Mouse (Mus musculus): ENCODE measurements around the gene Syt8.

DNA sequence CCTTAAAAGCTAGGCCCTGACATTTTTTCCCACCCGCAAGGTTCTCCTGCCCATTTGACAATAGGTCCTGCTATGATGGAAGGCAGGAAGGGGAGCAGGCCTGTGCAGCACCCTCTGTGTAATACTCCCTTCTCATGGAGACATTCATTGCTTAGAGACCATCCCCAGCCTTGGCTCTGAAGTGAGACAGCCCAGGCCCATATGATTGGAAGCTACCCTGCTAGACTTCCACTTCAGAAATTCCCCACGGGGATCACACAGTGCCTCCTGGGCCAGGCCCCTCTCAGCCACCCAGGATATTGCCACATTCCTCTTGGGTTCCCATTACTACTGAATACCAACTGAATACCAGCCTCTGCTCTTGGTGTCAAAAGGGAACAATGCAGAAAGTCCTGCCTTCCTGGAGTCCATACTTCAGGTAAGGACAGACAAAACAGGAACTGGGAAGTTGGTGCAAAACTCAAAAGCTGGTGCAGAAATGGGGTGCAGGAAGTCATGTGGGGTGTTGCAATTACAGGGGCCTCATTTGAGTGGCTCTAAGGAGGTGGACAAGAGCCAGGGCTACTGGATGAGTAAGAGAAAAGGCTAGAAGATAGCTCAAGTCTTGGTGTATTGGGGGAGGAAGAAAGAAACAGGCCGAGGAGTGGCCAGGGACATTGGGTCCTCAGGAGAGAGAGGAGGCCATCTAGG is 44.5 kb upstream of the Syt8 start:
- TF ChIP-seq CTCF (IDR thresholded peaks at IDR 0.05; ENCODE audit: control insufficient read depth, insufficient read depth, low read length) (no peak), POLR2A (IDR thresholded peaks at IDR 0.05; ENCODE audit: borderline replicate concordance, control insufficient read depth, low read depth, low read length) (no peak)
